Mouse (Mus musculus): ENCODE results near the gene Gm13078. TPM values are rescaled to one million over a fixed set of nuclear protein-coding genes. Genes with fewer than 3 reads are reported as not detected.

The Gm13078 gene
- not detected for total RNA-seq (2023)

GRCm38 (mm10) chr4:143719155-143719554 is at the start of gene Gm13078:
Gene Gm13078 (plus strand): TSS chr4:143719455.

GRCm38 (mm10) chr4:143702611-143703010 is 16.6 kb upstream of the Gm13078 start, which contains the start of gene Gm13089:
Gene Gm13089 (minus strand): TSS chr4:143702711.

Other genes with a start within 250 kb of the Gm13078 start
- gene Gm13043, start 208.1 kb upstream of the Gm13078 start, total RNA-seq (2023) = not detected
- gene Gm13040, start 183.5 kb upstream of the Gm13078 start, total RNA-seq (2023) = not detected
- not detected for gene BC080695, start 167.8 kb upstream of the Gm13078 start, total RNA-seq (2023)
- gene Gm13057, start 167.7 kb upstream of the Gm13078 start, total RNA-seq (2023) = not detected
- gene Gm13083, start 104.5 kb upstream of the Gm13078 start, total RNA-seq (2023) = not detected
- not detected for gene Gm13088, start 62.2 kb upstream of the Gm13078 start, total RNA-seq (2023)
- gene Gm13089, start 16.7 kb upstream of the Gm13078 start, total RNA-seq (2023) = not detected
- gene Gm13023, start 69.9 kb downstream of the Gm13078 start, total RNA-seq (2023) = not detected
- not detected for gene Gm13084, start 96.6 kb downstream of the Gm13078 start, total RNA-seq (2023)
- gene Gm13103, start 127.0 kb downstream of the Gm13078 start, total RNA-seq (2023) = not detected
- gene Pramef6, start 180.9 kb downstream of the Gm13078 start, total RNA-seq (2023) = not detected
- not detected for gene Pramef25, start 231.6 kb downstream of the Gm13078 start, total RNA-seq (2023)
- not detected for gene Gm13101, start 247.5 kb downstream of the Gm13078 start, total RNA-seq (2023)